Mouse (Mus musculus): ENCODE results near the gene Znrf1. TPM values are rescaled to one million over a fixed set of nuclear protein-coding genes. Genes with fewer than 3 reads are reported as not detected.

Znrf1 gene
- polyA plus RNA-seq, 1 experiment from 2014 or later, result 25.3 TPM

- WGBS, result 7% methylated on average over 8 of the region's 8 CpGs
- Histone ChIP-seq H3K27ac (peak overlapping the region; percentile 99), H3K27me3 (ENCODE audit: poor library complexity, severe bottlenecking) (no peaks in the 10 kb centered on the region), H3K36me3 (replicated peaks) (peaks cover 28% of the 10 kb centered on the region), H3K4me1 (peaks cover 48% of the 10 kb centered on the region), H3K4me3 (peak overlapping the region; percentile 84), H3K9me3 (no peaks in the 10 kb centered on the region)
- DNase-seq (ENCODE audit: extremely low spot score, low spot score), result no peak
Measured at GRCm38 (mm10) chr8:111537765-111538158, 1.9 kb downstream of the Znrf1 start.

DNA sequence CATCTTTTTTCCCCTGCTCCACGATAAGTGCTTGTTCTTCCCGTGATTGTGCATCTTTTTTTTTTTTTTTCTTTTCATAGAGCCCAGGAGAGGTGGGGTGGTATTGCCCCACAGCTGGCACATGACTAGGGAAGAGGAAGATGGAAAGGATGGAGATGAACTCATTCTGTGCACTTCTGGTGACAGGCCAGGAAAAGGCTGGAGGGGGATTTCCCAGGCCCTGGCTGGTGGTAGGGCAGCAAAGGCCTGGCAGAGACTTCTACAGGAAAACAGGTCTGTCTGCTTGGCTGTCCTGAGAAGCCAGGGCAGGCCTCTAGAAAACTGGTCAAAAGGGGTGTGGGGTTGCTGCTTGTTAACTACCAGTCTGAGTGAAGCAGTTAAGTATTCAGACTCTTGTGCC, 2.3 kb downstream of the Znrf1 start:
- peak overlapping the region; percentile 99; the same call in 1 of the 2 replicates for H3K27ac ChIP-seq
- no peaks in the 10 kb centered on the region for H3K27me3 ChIP-seq (ENCODE audit: poor library complexity, severe bottlenecking)
- H3K36me3 ChIP-seq (replicated peaks), result peaks cover 33% of the 10 kb centered on the region
- 23% methylated on average over 2 of the region's 2 CpGs for WGBS
- peaks cover 48% of the 10 kb centered on the region for H3K4me1 ChIP-seq
- DNase-seq (ENCODE audit: extremely low spot score, low spot score), result no peak
- no peaks in the 10 kb centered on the region for H3K9me3 ChIP-seq
- peak overlapping the region; percentile 84 for H3K4me3 ChIP-seq

GRCm38 (mm10) chr8:111539422-111540076, 3.7 kb downstream of the Znrf1 start:
- Histone ChIP-seq H3K4me1 (peaks cover 48% of the 10 kb centered on the region), H3K27me3 (ENCODE audit: poor library complexity, severe bottlenecking) (no peaks in the 10 kb centered on the region), H3K9me3 (peaks cover 8% of the 10 kb centered on the region; the same call in 1 of the 2 replicates), H3K4me3 (peak overlapping the region; percentile 84), H3K36me3 (replicated peaks) (peaks cover 46% of the 10 kb centered on the region), H3K27ac (no peak overlapping the region)
- no peak for DNase-seq (ENCODE audit: extremely low spot score, low spot score)
- WGBS, result 84% methylated on average over 10 of the region's 10 CpGs

DNA sequence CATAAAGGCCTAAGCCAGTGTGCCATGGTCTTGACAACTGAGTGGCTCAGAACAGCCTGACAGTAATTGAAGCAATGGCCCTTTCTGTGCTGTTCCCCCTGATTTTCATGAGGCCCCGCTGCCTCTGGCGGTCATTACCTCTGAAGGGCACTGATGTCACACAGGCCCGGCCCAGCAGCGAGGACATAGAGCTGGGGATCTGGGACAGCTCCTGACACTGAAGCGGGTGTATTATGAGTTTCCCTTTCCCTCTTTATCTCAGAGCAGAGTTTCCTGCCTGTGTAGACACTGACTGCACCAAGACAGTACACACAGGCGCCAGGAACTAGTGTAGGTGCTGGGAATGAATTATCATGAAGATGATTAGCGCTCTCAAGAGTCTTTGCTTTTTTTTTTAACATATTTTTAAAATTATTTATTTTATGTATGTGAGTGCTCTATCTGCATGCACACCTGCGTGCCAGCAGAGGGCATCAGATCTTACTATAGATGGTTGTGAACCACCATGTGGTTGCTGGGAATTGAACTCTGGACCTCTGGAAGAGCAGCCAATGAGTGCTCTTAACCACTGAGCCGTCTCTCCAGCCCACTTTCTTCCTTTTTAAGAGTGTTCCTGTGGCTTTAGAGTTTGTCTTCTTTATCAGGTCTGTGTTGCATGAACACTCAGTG, 7.9 kb downstream of the Znrf1 start:
- peaks cover 25% of the 10 kb centered on the region for H3K4me1 ChIP-seq
- peaks cover 8% of the 10 kb centered on the region; the same call in 1 of the 2 replicates for H3K9me3 ChIP-seq
- H3K27ac ChIP-seq, result no peak overlapping the region
- no peaks in the 10 kb centered on the region for H3K27me3 ChIP-seq (ENCODE audit: poor library complexity, severe bottlenecking)
- H3K4me3 ChIP-seq, result no peak overlapping the region
- DNase-seq (ENCODE audit: extremely low spot score, low spot score), result no peak
- peaks cover 71% of the 10 kb centered on the region for H3K36me3 ChIP-seq (replicated peaks)
- WGBS, result 93% methylated on average over 9 of the region's 9 CpGs

DNA sequence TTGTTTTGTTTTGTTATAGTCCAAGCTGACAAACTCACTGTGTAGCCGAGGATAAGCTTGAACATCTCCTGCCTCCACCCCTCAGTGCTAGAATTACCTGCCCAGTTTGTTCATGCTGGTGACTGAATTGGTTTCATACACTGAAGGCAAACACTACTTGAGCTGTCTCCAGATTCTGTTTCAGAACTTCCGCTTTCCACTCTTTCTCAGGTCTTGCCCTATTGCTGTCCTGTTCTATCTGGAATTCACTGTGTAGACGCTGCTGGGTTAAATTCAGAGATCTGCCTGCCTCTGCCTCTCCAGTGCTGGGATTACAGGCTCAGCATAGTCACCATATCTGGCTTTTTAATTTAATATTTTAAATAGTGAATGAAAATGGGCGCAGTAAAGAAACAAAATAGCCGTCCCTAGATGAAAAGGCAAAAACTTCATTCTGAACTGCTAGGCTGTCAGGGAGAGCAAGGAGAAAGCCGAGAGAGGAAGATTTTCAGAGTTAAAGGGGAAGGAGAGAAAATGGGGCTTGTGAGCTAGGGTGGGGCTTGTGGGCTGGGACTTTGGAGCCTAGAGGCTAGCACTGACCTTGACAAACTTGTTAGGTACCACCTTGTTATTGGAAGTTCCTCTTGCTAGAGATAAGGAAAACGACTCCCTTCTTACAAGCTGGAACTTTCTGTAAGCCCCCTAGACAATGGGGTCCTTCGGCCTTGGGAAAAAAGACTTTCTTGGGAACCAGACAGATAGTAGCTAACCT, 9.7 kb downstream of the Znrf1 start:
- H3K9me3 ChIP-seq, result peaks cover 8% of the 10 kb centered on the region; the same call in 1 of the 2 replicates
- H3K4me3 ChIP-seq, result no peak overlapping the region
- no peak for DNase-seq (ENCODE audit: extremely low spot score, low spot score)
- H3K27ac ChIP-seq, result no peak overlapping the region
- H3K27me3 ChIP-seq (ENCODE audit: poor library complexity, severe bottlenecking), result no peaks in the 10 kb centered on the region
- peaks cover 71% of the 10 kb centered on the region for H3K36me3 ChIP-seq (replicated peaks)
- H3K4me1 ChIP-seq, result peaks cover 23% of the 10 kb centered on the region
- 89% methylated on average over 8 of the region's 8 CpGs for WGBS

- Histone ChIP-seq H3K27me3 (ENCODE audit: poor library complexity, severe bottlenecking) (no peaks in the 10 kb centered on the region), H3K4me1 (peaks cover 23% of the 10 kb centered on the region), H3K4me3 (no peak overlapping the region), H3K9me3 (peaks cover 8% of the 10 kb centered on the region; the same call in 1 of the 2 replicates), H3K36me3 (replicated peaks) (peaks cover 55% of the 10 kb centered on the region), H3K27ac (no peak overlapping the region)
- WGBS, result 95% methylated on average over 3 of the region's 3 CpGs
- DNase-seq (ENCODE audit: extremely low spot score, low spot score), result no peak
Measured at GRCm38 (mm10) chr8:111547144-111547543, 11.2 kb downstream of the Znrf1 start.

- 93% methylated on average over 6 of the region's 6 CpGs for WGBS
- Histone ChIP-seq H3K27me3 (ENCODE audit: poor library complexity, severe bottlenecking) (no peaks in the 10 kb centered on the region), H3K36me3 (replicated peaks) (peaks cover 50% of the 10 kb centered on the region), H3K27ac (no peak overlapping the region), H3K4me1 (peaks cover 23% of the 10 kb centered on the region), H3K4me3 (no peak overlapping the region), H3K9me3 (peaks cover 8% of the 10 kb centered on the region; the same call in 1 of the 2 replicates)
- DNase-seq (ENCODE audit: extremely low spot score, low spot score), result no peak
Measured at GRCm38 (mm10) chr8:111548201-111548600, 12.3 kb downstream of the Znrf1 start.

DNA sequence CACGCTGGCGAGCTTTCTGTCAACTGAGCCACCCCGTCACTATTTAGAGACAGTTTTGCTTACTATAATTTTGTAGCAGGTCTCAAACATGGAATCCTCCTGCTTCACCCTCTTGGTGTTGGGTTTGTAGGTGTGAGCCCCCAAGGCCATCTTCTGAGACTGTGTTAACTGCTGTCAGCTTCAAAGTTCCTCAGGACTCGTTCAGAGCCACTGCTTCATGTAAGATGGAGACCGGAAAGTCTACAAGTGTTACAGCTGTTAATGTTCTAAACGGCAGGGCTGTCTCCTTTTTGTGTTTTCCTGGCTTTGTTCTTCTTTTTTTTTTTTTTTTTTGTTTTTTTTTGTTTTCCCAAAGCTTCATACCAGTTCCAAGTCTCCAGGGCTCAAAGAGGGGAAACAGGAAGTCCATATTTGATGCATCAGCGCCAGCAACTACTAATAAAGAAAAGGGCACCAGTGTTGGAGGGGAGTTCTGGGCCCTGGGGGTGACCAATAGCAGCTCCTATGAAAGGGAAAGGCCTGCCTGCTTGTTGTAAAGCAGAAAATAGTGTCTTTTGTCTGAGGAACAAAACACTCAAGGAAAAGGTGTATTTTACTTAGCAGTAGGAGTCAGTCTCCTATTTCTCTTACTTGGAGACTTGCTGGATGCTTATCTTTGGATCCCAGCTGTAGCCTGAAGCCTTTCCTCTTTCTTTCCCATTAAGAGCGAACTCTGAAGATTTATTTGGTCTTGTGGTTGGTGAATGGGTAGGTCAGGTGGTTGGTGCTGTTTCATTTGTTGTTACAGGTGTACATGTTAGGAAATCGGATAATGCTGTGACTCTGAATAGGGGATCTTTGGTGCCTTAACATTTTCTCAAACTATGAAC, 14.3 kb downstream of the Znrf1 start:
- Histone ChIP-seq H3K4me1 (peaks cover 32% of the 10 kb centered on the region), H3K9me3 (no peaks in the 10 kb centered on the region), H3K27me3 (ENCODE audit: poor library complexity, severe bottlenecking) (no peaks in the 10 kb centered on the region), H3K27ac (peak overlapping the region; percentile 51; the same call in 1 of the 2 replicates), H3K4me3 (no peak overlapping the region), H3K36me3 (replicated peaks) (peaks cover 31% of the 10 kb centered on the region)
- DNase-seq (ENCODE audit: extremely low spot score, low spot score), result no peak
- 78% methylated on average over 9 of the region's 9 CpGs for WGBS

GRCm38 (mm10) chr8:111551511-111552130, 15.7 kb downstream of the Znrf1 start:
- WGBS, result 79% methylated on average over 8 of the region's 8 CpGs
- no peak for DNase-seq (ENCODE audit: extremely low spot score, low spot score)

DNA sequence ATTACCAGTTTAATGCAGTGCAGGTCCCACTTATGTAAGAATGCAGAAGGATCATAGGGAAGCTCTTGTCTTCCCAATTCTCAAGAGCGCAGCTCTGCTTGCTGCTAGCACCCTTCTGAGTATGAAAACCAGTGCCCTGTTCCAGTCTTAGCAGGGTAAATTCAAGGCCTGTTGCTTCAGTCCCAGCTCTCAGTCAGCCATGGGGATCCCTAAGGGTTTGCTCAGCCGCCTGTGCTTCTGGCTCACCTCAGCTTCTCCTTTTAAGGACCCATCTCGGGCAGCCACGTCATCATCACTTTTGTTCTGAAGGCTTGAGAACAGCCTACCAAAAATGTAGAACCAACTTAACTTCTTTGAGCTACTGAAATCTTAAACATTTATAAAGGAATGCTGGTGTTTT, 25.9 kb downstream of the Znrf1 start:
- no peaks in the 10 kb centered on the region for H3K9me3 ChIP-seq
- WGBS, result 93% methylated on average over 4 of the region's 4 CpGs
- no peak overlapping the region for H3K27ac ChIP-seq
- H3K27me3 ChIP-seq (ENCODE audit: poor library complexity, severe bottlenecking), result no peaks in the 10 kb centered on the region
- H3K4me3 ChIP-seq, result no peak overlapping the region
- no peak for DNase-seq (ENCODE audit: extremely low spot score, low spot score)
- peaks cover 23% of the 10 kb centered on the region for H3K4me1 ChIP-seq
- peaks cover 16% of the 10 kb centered on the region for H3K36me3 ChIP-seq (replicated peaks)

More at GRCm38 (mm10) chr8:111551511-111552130, 15.7 kb downstream of the Znrf1 start:
- H3K4me1 ChIP-seq, result peaks cover 36% of the 10 kb centered on the region
- no peaks in the 10 kb centered on the region for H3K9me3 ChIP-seq
- H3K36me3 ChIP-seq (replicated peaks), result peaks cover 30% of the 10 kb centered on the region
- H3K27me3 ChIP-seq (ENCODE audit: poor library complexity, severe bottlenecking), result no peaks in the 10 kb centered on the region
- no peak overlapping the region for H3K27ac ChIP-seq
- H3K4me3 ChIP-seq, result no peak overlapping the region

DNA sequence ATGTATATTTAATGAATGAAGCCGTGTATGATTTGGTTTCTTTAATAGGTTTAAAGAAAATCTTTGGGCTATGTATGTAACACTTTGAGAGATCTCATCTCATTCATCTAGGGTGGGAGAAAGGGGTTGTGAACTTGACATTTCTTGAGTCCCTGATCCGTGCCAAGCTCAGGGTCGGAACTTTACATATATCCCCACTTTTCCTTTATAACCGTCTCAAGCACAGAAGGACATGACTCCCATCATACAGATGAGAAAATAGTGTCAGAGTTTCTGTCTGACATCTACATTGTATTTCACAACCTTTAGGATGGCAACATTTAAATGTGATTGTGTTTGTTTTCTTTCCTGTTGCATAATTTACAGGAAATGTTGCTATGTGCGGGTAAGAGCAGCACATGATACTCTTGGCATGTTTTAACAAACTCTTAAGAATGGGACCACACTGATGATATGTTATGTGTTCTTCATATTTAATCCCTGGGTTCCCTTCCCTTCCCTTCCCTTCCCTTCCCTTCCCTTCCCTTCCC, 26.4 kb downstream of the Znrf1 start:
- Histone ChIP-seq H3K4me1 (peaks cover 23% of the 10 kb centered on the region), H3K27me3 (ENCODE audit: poor library complexity, severe bottlenecking) (no peaks in the 10 kb centered on the region), H3K4me3 (no peak overlapping the region), H3K36me3 (replicated peaks) (peaks cover 16% of the 10 kb centered on the region), H3K27ac (no peak overlapping the region), H3K9me3 (no peaks in the 10 kb centered on the region)
- WGBS, result 96% methylated on average over 5 of the region's 5 CpGs
- DNase-seq (ENCODE audit: extremely low spot score, low spot score), result no peak

Measured in forebrain, embryonic 10.5 days (tissue).